Mouse (Mus musculus) cortical plate, adult 2 months (tissue): ENCODE data around the gene 2310046K23Rik.

Experiments
- CTCF ChIP-seq: fragments of 200-500 bp; IDR thresholded peaks from 2 replicates; pipeline ENCODE4 v1.5.1; 2011; ENCODE audit warnings: mild to moderate bottlenecking, control low read depth, low read length; ENCODE audit not compliant: insufficient read depth; ENCODE audit errors: extremely low read depth
- POLR2A ChIP-seq: fragments of 200-500 bp; IDR thresholded peaks from 2 replicates; pipeline ENCODE4 v1.6.1; 2011; ENCODE audit warnings: mild to moderate bottlenecking, low read length, control low read depth; ENCODE audit not compliant: insufficient read depth; ENCODE audit errors: extremely low read depth

- TF ChIP-seq CTCF (no peak), POLR2A (no peak)
These were observed 48.4 kb downstream of the 2310046K23Rik start, which contains the start of gene Sprr1a for GRCm38 (mm10) chr3:92485863-92486262.
